Mouse (Mus musculus) liver, adult 2 months (tissue): ENCODE data around the gene Gm42957.

ENCODE experiments used
- CTCF ChIP-seq: fragments of 200-500 bp; IDR thresholded peaks from 2 replicates; pipeline ENCODE4 v1.5.1; 2011; ENCODE audit warnings: low read depth, low read length, control low read depth
- POLR2A ChIP-seq: fragments of 200-500 bp; IDR thresholded peaks from 2 replicates; pipeline ENCODE4 v1.6.1; 2011; ENCODE audit warnings: low read length, control low read depth; ENCODE audit not compliant: insufficient read depth; ENCODE audit errors: extremely low read depth

GRCm38 (mm10) chr3:96623201-96623600 lies 12.1 kb upstream of the Gm42957 start:
- TF ChIP-seq CTCF: no peak
- TF ChIP-seq POLR2A: no peak
